8 mouse cellular contexts compared by ENCODE assay signal in genomic region chr11:77787707-77788106, GRCm38 (mm10). TPM values are rescaled to one million over a fixed set of nuclear protein-coding genes. Genes with fewer than 3 reads are reported as not detected.
DNase-seq lines count a peak whose midpoint lies in the region; ATAC-seq and TF ChIP-seq lines count a peak whose summit lies in the region.
"Had no signal": no experiment of that assay in that cellular context is flagged by ENCODE, and none has a peak within 500 bp of the region (broad histone marks: within the 10 kb centered on the region; RNA-seq: fewer than 3 reads in every experiment).

Gene Gm10277 (minus strand): TSS chr11:77787747.

- peaks cover 63% of the 10 kb centered on the region for H3K4me1 ChIP-seq in hindbrain, embryonic 12.5 days
- peaks cover 56% of the 10 kb centered on the region for H3K4me1 ChIP-seq in hindbrain, embryonic 16.5 days (ENCODE audit: control insufficient read depth, insufficient read depth, low read depth, low read length)
- H3K4me1 ChIP-seq in ES-Bruce4 (ENCODE audit: control insufficient read depth, insufficient read depth, low read length), result peaks cover 26% of the 10 kb centered on the region
- H3K4me1 ChIP-seq in bone marrow, adult 2 months (ENCODE audit: control insufficient read depth, insufficient read depth, low read length), result peaks cover 19% of the 10 kb centered on the region
- peaks cover 88% of the 10 kb centered on the region for H3K4me1 ChIP-seq in liver, embryonic 11.5 days (replicated peaks; ENCODE audit: control insufficient read depth, insufficient read depth, low read length)
- peaks cover 75% of the 10 kb centered on the region for H3K4me1 ChIP-seq in thymus, adult 2 months (replicated peaks; ENCODE audit: control insufficient read depth, insufficient read depth, low read length)

- WGBS in hindbrain, embryonic 12.5 days, result 86% methylated on average over 5 of the region's 5 CpGs
- 89% methylated on average over 5 of the region's 5 CpGs for WGBS in hindbrain, embryonic 16.5 days
- WGBS in bone marrow, adult 2 months, result 40% methylated on average over 5 of the region's 5 CpGs
- WGBS in liver, embryonic 11.5 days, result 56% methylated on average over 5 of the region's 5 CpGs
- WGBS in thymus, adult 2 months, result 35% methylated on average over 5 of the region's 5 CpGs

- H3K27ac ChIP-seq in hindbrain, embryonic 12.5 days, result peak within 1 kb of the TSS; percentile 62
- H3K27ac ChIP-seq in hindbrain, embryonic 16.5 days (ENCODE audit: low read depth, low read length), result no peak within 1 kb of the TSS
- peak within 1 kb of the TSS; percentile 83 for H3K27ac ChIP-seq in ES-Bruce4 (ENCODE audit: insufficient read depth, low read length)
- H3K27ac ChIP-seq in bone marrow, adult 2 months (ENCODE audit: control insufficient read depth, insufficient read depth, low read depth, low read length, poor library complexity), result peak within 1 kb of the TSS; percentile 81
- H3K27ac ChIP-seq in liver, embryonic 11.5 days (ENCODE audit: low read depth, low read length), result peak within 1 kb of the TSS; percentile 98; the same call in 1 of the 2 replicates
- no peak within 1 kb of the TSS for H3K27ac ChIP-seq in thymus, adult 2 months (ENCODE audit: control insufficient read depth, insufficient read depth, low read length)

- ATAC-seq in hindbrain, embryonic 12.5 days (ENCODE audit: low FRiP score), result no peak
- ATAC-seq in hindbrain, embryonic 16.5 days, result no peak
- no peak for ATAC-seq in liver, embryonic 11.5 days (replicated peaks; ENCODE audit: low FRiP score)
- ATAC-seq: Patski had no signal

- H3K27me3 ChIP-seq in hindbrain, embryonic 12.5 days, result no peaks in the 10 kb centered on the region
- no peaks in the 10 kb centered on the region for H3K27me3 ChIP-seq in hindbrain, embryonic 16.5 days (replicated peaks; ENCODE audit: control insufficient read depth, insufficient read depth, low read length)
- H3K27me3 ChIP-seq in ES-Bruce4 (ENCODE audit: control insufficient read depth, insufficient read depth, low read length, poor library complexity, severe bottlenecking), result no peaks in the 10 kb centered on the region
- no peaks in the 10 kb centered on the region for H3K27me3 ChIP-seq in liver, embryonic 11.5 days (replicated peaks; ENCODE audit: control insufficient read depth, insufficient read depth, low read length)
- no peaks in the 10 kb centered on the region for H3K27me3 ChIP-seq in thymus, adult 2 months (ENCODE audit: control insufficient read depth, insufficient read depth, low read length)
- H3K27me3 ChIP-seq: Patski had no signal

- TF ChIP-seq POLR2A in ES-Bruce4 (IDR thresholded peaks at IDR 0.05; ENCODE audit: insufficient read depth, low read length), result no peak
- TF ChIP-seq POLR2A in bone marrow, adult 2 months (IDR thresholded peaks at IDR 0.05; ENCODE audit: borderline replicate concordance, control insufficient read depth, low read depth, low read length), result no peak
- no peak for TF ChIP-seq POLR2A in thymus, adult 2 months (IDR thresholded peaks at IDR 0.05; ENCODE audit: control insufficient read depth, extremely low read depth, insufficient read depth, low read length, poor library complexity)

- no peaks in the 10 kb centered on the region for H3K36me3 ChIP-seq in hindbrain, embryonic 12.5 days
- no peaks in the 10 kb centered on the region for H3K36me3 ChIP-seq in hindbrain, embryonic 16.5 days (ENCODE audit: control insufficient read depth, insufficient read depth, low read length)
- no peaks in the 10 kb centered on the region for H3K36me3 ChIP-seq in ES-Bruce4 (ENCODE audit: control insufficient read depth, insufficient read depth, low read length, poor library complexity, severe bottlenecking)
- H3K36me3 ChIP-seq in liver, embryonic 11.5 days (ENCODE audit: control insufficient read depth, insufficient read depth, low read length), result 0 out of 2 replicates have a peak, but pooled peaks cover 3% of the 10 kb centered on the region
- no peaks in the 10 kb centered on the region for H3K36me3 ChIP-seq in thymus, adult 2 months (ENCODE audit: control insufficient read depth, insufficient read depth, low read length)

- TF ChIP-seq CTCF in ES-Bruce4 (IDR thresholded peaks at IDR 0.05; ENCODE audit: low read depth, low read length), result no peak
- TF ChIP-seq CTCF in bone marrow, adult 2 months (IDR thresholded peaks at IDR 0.05; ENCODE audit: control insufficient read depth, insufficient read depth, low read length), result no peak
- no peak for TF ChIP-seq CTCF in thymus, adult 2 months (IDR thresholded peaks at IDR 0.05; ENCODE audit: borderline replicate concordance, control insufficient read depth, extremely low read depth, insufficient read depth, low read length, poor library complexity)

- H3K9me3 ChIP-seq in hindbrain, embryonic 12.5 days (replicated peaks), result no peaks in the 10 kb centered on the region
- no peaks in the 10 kb centered on the region for H3K9me3 ChIP-seq in hindbrain, embryonic 16.5 days (ENCODE audit: control insufficient read depth, low read length)
- no peaks in the 10 kb centered on the region for H3K9me3 ChIP-seq in ES-Bruce4 (replicated peaks; ENCODE audit: control insufficient read depth, insufficient read depth, low read length, poor library complexity, severe bottlenecking)
- no peaks in the 10 kb centered on the region for H3K9me3 ChIP-seq in liver, embryonic 11.5 days (ENCODE audit: control insufficient read depth, low read length)

- no peak for TF ChIP-seq EP300 in ES-Bruce4 (IDR thresholded peaks at IDR 0.05; ENCODE audit: insufficient read depth, low read depth, low read length)

- no peak for DNase-seq in liver, embryonic 11.5 days (ENCODE audit: low spot score)
- no peak for DNase-seq in frontal cortex, postnatal 36 days (ENCODE audit: low spot score in 2 of 2)
- no peak for DNase-seq in thymus, adult 2 months

- H3K4me2 ChIP-seq in hindbrain, embryonic 12.5 days (replicated peaks), result no peak within 1 kb of the TSS
- H3K4me2 ChIP-seq in hindbrain, embryonic 16.5 days (ENCODE audit: low read length), result no peak within 1 kb of the TSS
- H3K4me2 ChIP-seq in liver, embryonic 11.5 days, result no peak within 1 kb of the TSS

- H3K9ac ChIP-seq in hindbrain, embryonic 12.5 days, result no peak within 1 kb of the TSS
- H3K9ac ChIP-seq in hindbrain, embryonic 16.5 days (ENCODE audit: low read depth, low read length), result no peak within 1 kb of the TSS
- H3K9ac ChIP-seq in ES-Bruce4 (ENCODE audit: low read depth, poor library complexity, severe bottlenecking), result no peak within 1 kb of the TSS
- peak within 1 kb of the TSS; percentile 35; the same call in 1 of the 2 replicates for H3K9ac ChIP-seq in liver, embryonic 11.5 days (ENCODE audit: low read depth, low read length)

- no peak within 1 kb of the TSS for H3K4me3 ChIP-seq in hindbrain, embryonic 12.5 days
- H3K4me3 ChIP-seq in hindbrain, embryonic 16.5 days (ENCODE audit: low read length), result no peak within 1 kb of the TSS
- no peak within 1 kb of the TSS for H3K4me3 ChIP-seq in ES-Bruce4 (ENCODE audit: low read depth, low read length)
- H3K4me3 ChIP-seq in bone marrow, adult 2 months (replicated peaks; ENCODE audit: control insufficient read depth, low read depth, low read length), result no peak within 1 kb of the TSS
- H3K4me3 ChIP-seq in liver, embryonic 11.5 days (ENCODE audit: low read depth, low read length), result no peak within 1 kb of the TSS
- H3K4me3 ChIP-seq in thymus, adult 2 months (ENCODE audit: control insufficient read depth, insufficient read depth, low read length), result no peak within 1 kb of the TSS

RNA-seq across cellular contexts. Expression of gene Gm10277, which starts in this region (rescaled TPM):
- polyA plus RNA-seq in hindbrain, embryonic 12.5 days (2016; fragmentation: Nextera tagmentation; extraction: Ambion mirVana), result 2.7 and 2.9 TPM in 2 replicates
- polyA plus RNA-seq in hindbrain, embryonic 16.5 days (2015; fragmentation: Nextera tagmentation; extraction: Ambion mirVana), result 1.6 and 1.7 TPM in 2 replicates
- not detected in 2 replicates for polyA plus RNA-seq in ES-Bruce4 (2011; ENCODE audit: insufficient read depth, insufficient read length, low read depth, missing spikeins)
- polyA plus RNA-seq in bone marrow, adult 2 months (2011; ENCODE audit: insufficient read depth, insufficient read length, low replicate concordance, missing spikeins), result not detected in 2 replicates
- polyA plus RNA-seq in liver, embryonic 11.5 days (2014; fragmentation: Nextera tagmentation; extraction: Ambion mirVana), result 1.5 and 2.0 TPM in 2 replicates
- not detected in 2 replicates for polyA plus RNA-seq in thymus, adult 2 months (2012; rRNA removed)

Comparison
In these comparisons a context has a peak if more than half of its experiments do, and no peak if none do; other contexts are left out.
1. H3K27ac ChIP-seq: peak in hindbrain, embryonic 12.5 days (single experiment), ES-Bruce4 (single experiment), bone marrow, adult 2 months (single experiment) and liver, embryonic 11.5 days (single experiment); none in hindbrain, embryonic 16.5 days (single experiment) and thymus, adult 2 months (single experiment).